Mouse (Mus musculus): ENCODE results near the gene Ptgfr. TPM values are rescaled to one million over a fixed set of nuclear protein-coding genes. Genes with fewer than 3 reads are reported as not detected.

Ptgfr gene
- polyA plus RNA-seq (2015; fragmentation: Nextera tagmentation; extraction: Ambion mirVana), result 11.0 and 12.9 TPM in 2 replicates

DNA sequence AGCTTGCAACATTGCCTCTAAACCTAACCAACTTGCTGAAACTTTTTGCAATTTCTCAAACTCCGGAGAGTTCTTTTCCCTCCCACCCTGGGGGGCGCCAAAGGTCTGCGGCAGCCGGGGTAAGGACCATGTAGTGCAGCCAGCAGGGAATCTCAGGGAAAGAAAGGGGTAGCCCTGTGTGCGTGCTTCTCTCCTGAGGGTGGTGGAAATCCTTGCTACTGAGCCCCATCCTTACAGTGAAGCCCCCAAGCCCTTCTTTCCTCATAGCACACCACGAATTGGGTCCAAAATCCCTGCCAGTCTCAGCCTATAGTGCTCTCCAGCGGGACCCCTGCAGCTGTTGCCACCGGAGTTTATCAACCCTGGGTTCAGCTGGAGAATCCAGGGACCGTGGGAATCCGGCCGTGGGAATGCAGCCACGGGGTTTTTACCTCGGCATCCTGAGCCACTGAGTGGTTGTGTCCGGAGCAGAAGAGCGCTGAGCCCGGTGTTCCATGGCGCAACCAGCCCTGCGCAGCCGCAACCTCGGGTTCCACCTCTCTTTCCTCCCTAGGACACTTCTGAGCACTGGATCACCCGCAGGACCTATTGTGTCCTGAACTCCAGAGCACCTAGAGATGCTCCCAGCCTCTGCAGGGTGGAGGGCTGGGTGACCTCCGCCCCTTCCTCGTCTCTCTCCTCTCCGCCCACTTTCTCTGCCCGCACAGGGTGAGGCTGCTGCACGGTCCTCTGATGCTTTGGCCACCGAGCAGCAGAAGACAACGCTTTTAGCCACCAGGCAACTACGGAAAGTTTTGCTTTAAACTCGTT is at the start of gene Ptgfr:
Ptgfr (minus strand) TSS at position 760 of the 810 bp plus-strand sequence.
- WGBS, result under 1% methylated on average over 30 of the region's 30 CpGs
- H3K27ac ChIP-seq, result peak within 1 kb of the TSS; percentile 55

DNA sequence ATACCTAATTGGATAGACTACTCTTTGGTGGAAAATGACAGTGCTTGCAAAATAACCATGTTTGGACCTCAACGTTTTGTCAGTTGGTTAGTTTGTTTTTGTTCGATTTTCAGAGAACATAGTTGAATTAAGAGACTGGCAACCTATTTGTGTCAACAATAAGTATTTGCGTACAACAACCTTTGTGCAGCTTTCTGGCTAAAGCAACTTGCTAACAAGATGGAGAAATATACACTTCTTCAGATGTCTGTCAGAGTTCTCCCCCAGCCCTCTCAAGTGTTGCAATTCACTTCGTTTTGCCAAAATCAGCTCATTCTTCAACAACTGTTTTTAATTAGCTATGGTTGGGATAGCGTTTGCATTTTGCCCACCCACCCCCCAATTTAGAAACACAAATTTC is 46.5 kb upstream of the Ptgfr start:
- Histone ChIP-seq H3K27me3 (no peaks in the 10 kb centered on the region), H3K9me3 (no peaks in the 10 kb centered on the region), H3K4me1 (no peaks in the 10 kb centered on the region), H3K4me2 (no peak overlapping the region; the same call in 1 of the 2 replicates), H3K27ac (no peak overlapping the region), H3K4me3 (no peak overlapping the region), H3K9ac (no peak overlapping the region), H3K36me3 (no peaks in the 10 kb centered on the region)
- no peak for ATAC-seq (ENCODE audit: insufficient number of reproducible peaks, insufficient read depth, low FRiP score, low TSS enrichment, low read depth)
- 36% methylated on average over 5 of the region's 5 CpGs for WGBS

More for the DNA sequence above, at the start of gene Ptgfr:
- Histone ChIP-seq H3K4me2 (peak within 1 kb of the TSS; percentile 80), H3K27me3 (peaks cover 29% of the 10 kb centered on the region), H3K9me3 (no peaks in the 10 kb centered on the region), H3K9ac (peak within 1 kb of the TSS; percentile 75), H3K4me3 (peak within 1 kb of the TSS; percentile 54), H3K4me1 (peaks cover 17% of the 10 kb centered on the region), H3K36me3 (no peaks in the 10 kb centered on the region)
- ATAC-seq (ENCODE audit: insufficient number of reproducible peaks, insufficient read depth, low FRiP score, low TSS enrichment, low read depth), result peak; percentile 84

DNA sequence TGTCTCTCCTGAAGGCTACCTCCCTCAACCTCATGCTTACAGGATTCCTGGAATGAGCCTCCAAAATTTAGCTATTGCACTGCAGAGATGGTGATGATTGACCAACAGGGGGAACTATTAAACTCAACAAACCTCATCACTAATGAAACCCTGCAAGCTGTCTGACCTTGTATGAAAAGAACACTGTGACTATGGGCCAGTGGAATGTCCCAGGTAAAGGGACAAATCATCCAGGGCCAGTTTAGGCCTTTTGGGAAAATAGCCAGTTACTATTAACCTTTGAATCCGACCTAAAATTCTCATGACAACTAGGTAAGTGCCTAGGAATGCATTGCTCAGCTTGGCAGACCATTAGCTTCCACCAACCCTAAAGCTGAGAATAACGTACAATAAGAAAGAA is 42.6 kb upstream of the Ptgfr start:
- no peaks in the 10 kb centered on the region for H3K9me3 ChIP-seq
- H3K9ac ChIP-seq, result no peak overlapping the region
- H3K27me3 ChIP-seq, result no peaks in the 10 kb centered on the region
- H3K36me3 ChIP-seq, result no peaks in the 10 kb centered on the region
- ATAC-seq (ENCODE audit: insufficient number of reproducible peaks, insufficient read depth, low FRiP score, low TSS enrichment, low read depth), result no peak
- 64% methylated on average over 2 of the region's 2 CpGs for WGBS
- no peak overlapping the region for H3K4me2 ChIP-seq
- H3K4me1 ChIP-seq, result no peaks in the 10 kb centered on the region
- no peak overlapping the region for H3K4me3 ChIP-seq
- no peak overlapping the region for H3K27ac ChIP-seq

DNA sequence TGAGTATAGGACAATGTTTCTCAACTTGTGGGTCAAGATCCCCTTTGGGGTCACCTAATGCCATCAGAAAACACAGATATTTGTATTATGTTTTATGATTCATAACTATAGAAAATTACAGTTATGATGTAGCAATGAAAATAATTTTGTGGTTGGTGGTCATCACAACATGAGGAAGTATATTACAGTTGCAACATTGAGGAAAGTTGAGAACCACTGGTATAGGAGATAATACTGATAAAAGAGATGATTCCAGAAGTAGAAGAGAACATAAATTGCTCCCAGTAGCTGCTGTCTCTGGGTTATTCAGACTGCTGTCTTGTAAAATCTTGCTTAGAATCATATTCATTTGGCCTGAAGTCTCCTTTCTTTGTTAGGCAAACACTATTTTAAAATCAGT is 31.5 kb upstream of the Ptgfr start:
- H3K9ac ChIP-seq, result no peak overlapping the region
- H3K4me2 ChIP-seq, result no peak overlapping the region
- H3K4me3 ChIP-seq, result no peak overlapping the region
- no peaks in the 10 kb centered on the region for H3K36me3 ChIP-seq
- peaks cover 6% of the 10 kb centered on the region; the same call in 1 of the 2 replicates for H3K4me1 ChIP-seq
- no peak for ATAC-seq (ENCODE audit: insufficient number of reproducible peaks, insufficient read depth, low FRiP score, low TSS enrichment, low read depth)
- H3K9me3 ChIP-seq, result no peaks in the 10 kb centered on the region
- no peaks in the 10 kb centered on the region for H3K27me3 ChIP-seq
- no peak overlapping the region for H3K27ac ChIP-seq

DNA sequence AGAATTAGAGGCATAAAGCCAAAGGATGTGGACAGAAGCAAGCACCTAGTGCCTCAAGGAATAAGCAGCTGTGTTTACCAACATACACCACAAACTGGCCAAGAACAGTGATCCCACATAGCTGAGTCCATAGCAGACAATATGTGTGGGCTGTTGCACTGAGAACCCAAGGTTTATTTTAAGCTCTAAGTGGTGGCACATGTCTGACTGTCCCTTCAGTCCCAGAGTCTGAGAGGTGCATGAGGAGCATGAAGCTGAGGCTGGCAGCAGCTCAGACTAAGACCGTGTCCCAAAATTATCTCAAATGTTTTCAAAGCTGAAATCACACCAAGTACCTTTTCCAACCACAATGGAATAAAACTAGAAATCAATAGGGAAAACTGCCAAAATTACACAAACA is 13.9 kb upstream of the Ptgfr start:
- no peak for ATAC-seq (ENCODE audit: insufficient number of reproducible peaks, insufficient read depth, low FRiP score, low TSS enrichment, low read depth)
- H3K27me3 ChIP-seq, result no peaks in the 10 kb centered on the region
- no peak overlapping the region for H3K4me2 ChIP-seq
- H3K9ac ChIP-seq, result no peak overlapping the region
- H3K27ac ChIP-seq, result no peak overlapping the region
- H3K4me3 ChIP-seq, result no peak overlapping the region
- no peaks in the 10 kb centered on the region for H3K9me3 ChIP-seq
- 88% methylated on average over 1 of the region's 1 CpGs for WGBS
- H3K4me1 ChIP-seq, result peaks cover 4% of the 10 kb centered on the region; the same call in 1 of the 2 replicates
- H3K36me3 ChIP-seq, result no peaks in the 10 kb centered on the region

DNA sequence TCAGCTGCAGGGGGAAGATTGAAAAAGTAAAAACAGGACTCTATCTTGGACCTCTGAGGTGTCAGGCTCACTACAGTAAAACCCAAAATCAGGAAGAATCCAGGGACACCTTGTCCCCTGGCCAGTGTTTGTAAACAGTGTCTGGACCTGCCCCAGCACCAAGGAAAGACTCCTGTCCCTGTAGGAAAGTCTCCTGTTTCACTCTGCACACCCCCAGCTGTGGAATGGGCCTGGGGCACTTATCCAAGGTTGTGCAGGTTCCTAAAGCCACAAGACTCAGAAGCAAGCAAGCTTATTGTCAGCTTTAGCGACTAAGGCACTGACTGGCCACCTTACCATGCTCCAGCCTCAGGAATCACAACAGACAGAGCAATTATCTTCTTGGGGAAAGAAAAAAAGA is 13.2 kb upstream of the Ptgfr start:
- ATAC-seq (ENCODE audit: insufficient number of reproducible peaks, insufficient read depth, low FRiP score, low TSS enrichment, low read depth), result no peak
- no peak overlapping the region for H3K9ac ChIP-seq
- 31% methylated on average over 1 of the region's 1 CpGs for WGBS
- H3K9me3 ChIP-seq, result no peaks in the 10 kb centered on the region
- H3K27ac ChIP-seq, result no peak overlapping the region
- peaks cover 4% of the 10 kb centered on the region; the same call in 1 of the 2 replicates for H3K4me1 ChIP-seq
- H3K27me3 ChIP-seq, result no peaks in the 10 kb centered on the region
- H3K4me2 ChIP-seq, result no peak overlapping the region
- H3K4me3 ChIP-seq, result no peak overlapping the region
- no peaks in the 10 kb centered on the region for H3K36me3 ChIP-seq

DNA sequence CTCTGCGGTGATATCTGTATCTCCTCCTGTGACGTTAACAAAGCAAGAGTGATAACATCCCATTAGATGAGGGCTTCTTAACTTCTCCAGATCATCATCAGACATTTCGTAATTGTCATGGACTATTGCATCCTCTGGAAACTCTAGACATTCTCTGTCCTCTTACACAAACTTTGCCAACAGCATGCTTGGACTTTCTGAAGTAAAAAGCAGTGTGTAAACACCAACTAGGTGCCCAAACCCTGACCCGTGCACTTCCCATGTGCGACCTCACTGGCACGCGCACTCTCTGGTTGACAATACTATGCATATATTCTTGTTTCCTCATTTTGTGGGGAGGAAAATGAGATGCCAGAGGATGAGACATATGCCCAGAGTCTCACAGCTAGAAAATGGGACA is 8.9 kb upstream of the Ptgfr start:
- no peak for ATAC-seq (ENCODE audit: insufficient number of reproducible peaks, insufficient read depth, low FRiP score, low TSS enrichment, low read depth)
- no peak overlapping the region for H3K9ac ChIP-seq
- no peaks in the 10 kb centered on the region for H3K36me3 ChIP-seq
- H3K4me1 ChIP-seq, result peaks cover 9% of the 10 kb centered on the region; the same call in 1 of the 2 replicates
- H3K27me3 ChIP-seq, result no peaks in the 10 kb centered on the region
- no peak overlapping the region for H3K4me3 ChIP-seq
- H3K27ac ChIP-seq, result no peak overlapping the region
- no peak overlapping the region for H3K4me2 ChIP-seq
- H3K9me3 ChIP-seq, result no peaks in the 10 kb centered on the region
- 87% methylated on average over 7 of the region's 7 CpGs for WGBS

DNA sequence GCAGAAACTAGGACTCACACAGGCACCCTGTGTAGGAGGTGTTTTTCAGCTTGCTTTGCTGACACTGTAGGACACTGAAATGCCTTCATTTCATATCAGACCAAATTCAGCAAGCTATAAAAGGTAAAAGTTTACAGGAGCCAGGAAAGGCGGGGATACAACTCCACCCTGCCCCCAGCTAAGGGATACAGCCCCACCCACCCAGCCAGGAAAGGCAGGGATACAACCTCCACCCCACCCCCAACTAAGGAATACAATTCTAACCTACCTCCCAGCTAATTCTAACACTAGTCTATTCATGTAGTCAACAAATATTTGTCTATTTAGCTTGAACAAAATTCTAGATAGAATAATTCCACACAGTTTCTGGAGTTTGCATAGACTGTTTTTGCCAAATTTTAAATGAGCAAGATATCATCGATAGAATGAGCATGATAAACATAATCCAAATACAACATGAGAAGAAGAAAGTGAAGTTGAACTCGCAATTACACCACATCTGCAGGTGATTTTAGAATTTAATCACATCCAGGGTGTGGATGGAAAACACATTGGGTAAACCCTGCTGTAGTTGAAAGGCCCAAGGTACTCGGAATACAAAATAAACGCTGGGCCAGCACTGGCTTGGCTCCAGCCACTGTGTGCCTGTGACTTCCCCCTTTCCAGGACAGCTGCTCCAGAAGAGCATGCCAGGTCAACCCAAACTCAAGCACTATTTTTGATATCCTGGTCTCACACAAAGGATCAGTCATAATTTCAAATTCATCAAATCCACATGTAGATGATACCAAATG is 7.1 kb upstream of the Ptgfr start:
- H3K9ac ChIP-seq, result no peak overlapping the region
- 0 out of 2 replicates have a peak, but pooled peaks cover 3% of the 10 kb centered on the region for H3K27me3 ChIP-seq
- H3K4me3 ChIP-seq, result no peak overlapping the region
- no peak overlapping the region for H3K27ac ChIP-seq
- 0 out of 2 replicates have a peak, but pooled peaks have one; percentile 48 for ATAC-seq (ENCODE audit: insufficient number of reproducible peaks, insufficient read depth, low FRiP score, low TSS enrichment, low read depth)
- WGBS, result 33% methylated on average over 5 of the region's 5 CpGs
- peaks cover 4% of the 10 kb centered on the region; the same call in 1 of the 2 replicates for H3K4me1 ChIP-seq
- H3K9me3 ChIP-seq, result no peaks in the 10 kb centered on the region
- no peaks in the 10 kb centered on the region for H3K36me3 ChIP-seq
- H3K4me2 ChIP-seq, result no peak overlapping the region

DNA sequence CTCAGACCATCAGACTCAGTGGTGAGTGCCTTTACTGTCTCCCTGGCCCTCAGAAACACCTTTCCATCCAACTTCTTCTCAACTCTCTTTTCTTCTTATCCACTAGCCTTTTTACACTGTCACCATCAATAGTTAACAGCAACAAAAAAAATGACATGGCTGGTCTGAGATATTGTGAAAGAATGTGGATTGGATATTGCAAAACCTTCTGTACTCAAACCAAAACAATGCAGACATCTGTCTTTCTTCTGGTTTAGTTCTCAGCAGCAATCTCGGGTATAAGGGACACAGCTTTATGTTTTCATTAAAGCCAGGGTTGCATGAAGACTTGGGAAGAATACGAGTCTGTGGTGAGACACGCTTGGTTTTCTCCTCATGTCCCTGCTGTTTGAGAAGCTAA is 3.3 kb upstream of the Ptgfr start:
- Histone ChIP-seq H3K4me3 (no peak overlapping the region), H3K9ac (no peak overlapping the region), H3K27me3 (peaks cover 20% of the 10 kb centered on the region), H3K9me3 (no peaks in the 10 kb centered on the region), H3K4me2 (no peak overlapping the region), H3K27ac (no peak overlapping the region), H3K36me3 (no peaks in the 10 kb centered on the region), H3K4me1 (peaks cover 13% of the 10 kb centered on the region)
- ATAC-seq (ENCODE audit: insufficient number of reproducible peaks, insufficient read depth, low FRiP score, low TSS enrichment, low read depth), result no peak
- 51% methylated on average over 3 of the region's 3 CpGs for WGBS

DNA sequence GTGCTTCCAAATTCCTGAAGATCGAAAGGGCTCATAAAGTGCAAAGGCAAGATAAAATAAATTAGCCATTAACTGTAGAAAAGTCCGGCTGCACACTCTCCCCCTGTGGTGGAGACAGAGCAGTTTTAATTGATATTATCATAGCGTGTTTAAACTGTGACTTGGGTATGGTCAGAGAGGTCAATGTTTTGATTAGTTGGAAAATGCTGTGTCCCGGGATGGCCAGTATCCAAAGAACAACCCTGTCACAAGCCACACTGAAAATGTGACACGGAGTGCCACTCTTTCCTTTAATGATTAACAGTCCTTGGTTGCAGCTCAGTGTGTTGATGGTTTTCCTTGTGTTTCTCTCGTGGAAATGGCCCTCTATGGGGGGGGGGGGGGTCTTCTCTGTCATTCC is 942 bp upstream of the Ptgfr start:
- H3K9me3 ChIP-seq, result no peaks in the 10 kb centered on the region
- H3K27ac ChIP-seq, result no peak overlapping the region
- H3K4me3 ChIP-seq, result no peak overlapping the region
- no peak for ATAC-seq (ENCODE audit: insufficient number of reproducible peaks, insufficient read depth, low FRiP score, low TSS enrichment, low read depth)
- H3K36me3 ChIP-seq, result no peaks in the 10 kb centered on the region
- H3K4me1 ChIP-seq, result peaks cover 17% of the 10 kb centered on the region
- H3K4me2 ChIP-seq, result peak overlapping the region; percentile 80
- WGBS, result 53% methylated on average over 6 of the region's 6 CpGs
- H3K27me3 ChIP-seq, result peaks cover 29% of the 10 kb centered on the region
- H3K9ac ChIP-seq, result peak overlapping the region; percentile 32; the same call in 1 of the 2 replicates

DNA sequence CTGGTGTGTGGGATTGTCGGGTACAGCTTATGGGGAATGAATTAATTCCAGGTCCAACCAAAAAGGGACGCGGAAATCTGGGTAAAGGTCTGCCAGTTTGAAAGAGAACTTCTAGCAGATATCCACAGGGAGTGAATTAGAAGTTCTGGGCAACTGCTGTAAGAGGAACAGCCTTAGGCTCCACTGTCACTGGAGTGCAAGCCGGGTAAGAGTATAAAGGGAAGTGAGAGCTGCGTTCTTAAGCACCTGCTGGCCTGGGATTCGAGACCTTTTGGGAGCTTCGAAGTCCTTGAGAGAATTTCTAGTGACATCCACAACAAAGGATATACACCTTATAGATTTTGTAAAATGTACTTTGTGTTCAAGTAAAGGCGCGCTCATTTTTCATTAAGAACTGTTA is 319 bp upstream of the Ptgfr start:
- H3K4me1 ChIP-seq, result peaks cover 17% of the 10 kb centered on the region
- peak overlapping the region; percentile 75 for H3K9ac ChIP-seq
- H3K27me3 ChIP-seq, result peaks cover 29% of the 10 kb centered on the region
- no peaks in the 10 kb centered on the region for H3K9me3 ChIP-seq
- H3K36me3 ChIP-seq, result no peaks in the 10 kb centered on the region
- peak overlapping the region; percentile 54 for H3K4me3 ChIP-seq
- H3K27ac ChIP-seq, result peak overlapping the region; percentile 55; the same call in 1 of the 2 replicates
- 37% methylated on average over 9 of the region's 9 CpGs for WGBS
- no peak for ATAC-seq (ENCODE audit: insufficient number of reproducible peaks, insufficient read depth, low FRiP score, low TSS enrichment, low read depth)
- peak overlapping the region; percentile 80 for H3K4me2 ChIP-seq
